Mouse (Mus musculus) liver, adult 2 months (tissue): ENCODE measurements around the gene Slc9a2. TPM values are rescaled to one million over a fixed set of nuclear protein-coding genes. Genes with fewer than 3 reads are reported as not detected.

Source experiments
- DNase-seq: peaks from one replicate; pipeline ENCODE4 v3.0.0-alpha.2; 2011; ENCODE audit warnings: low read depth, low spot score; ENCODE audit errors: extremely low read depth
- H3K27ac ChIP-seq: fragments of 200-500 bp; replicated peaks from 2 replicates; pipeline ENCODE4 v1.5.1; 2012; ENCODE audit warnings: low read depth, mild to moderate bottlenecking, control low read depth, inconsistent platforms, low read length; ENCODE audit not compliant: insufficient read depth
- H3K27me3 ChIP-seq: fragments of 200-500 bp; 2 replicates; pipeline ENCODE4 v1.6.1; 2012; ENCODE audit warnings: mild to moderate bottlenecking, moderate library complexity, low read length, inconsistent platforms; ENCODE audit not compliant: control insufficient read depth, insufficient read depth
- H3K36me3 ChIP-seq: fragments of 200-500 bp; 2 replicates; pipeline ENCODE4 v1.6.1; 2012; ENCODE audit warnings: low read length, inconsistent platforms; ENCODE audit not compliant: control insufficient read depth, insufficient read depth
- H3K4me1 ChIP-seq: fragments of 200-500 bp; 2 replicates; pipeline ENCODE4 v1.6.1; 2011; ENCODE audit warnings: low read length; ENCODE audit not compliant: control insufficient read depth, insufficient read depth
- H3K4me3 ChIP-seq: fragments of 200-500 bp; 2 replicates; pipeline ENCODE4 v1.5.1; 2011; ENCODE audit warnings: low read depth, mild to moderate bottlenecking, control low read depth, low read length, moderate library complexity; ENCODE audit not compliant: insufficient read depth
- H3K79me2 ChIP-seq: fragments of 200-500 bp; 2 replicates; pipeline ENCODE4 v1.6.1; 2012; ENCODE audit warnings: inconsistent platforms, mild to moderate bottlenecking, low read length, moderate library complexity; ENCODE audit not compliant: control insufficient read depth, insufficient read depth
- H3K9ac ChIP-seq: fragments of 200-500 bp; 2 replicates; pipeline ENCODE4 v1.6.1; 2012; ENCODE audit warnings: low read depth, mild to moderate bottlenecking, control low read depth, inconsistent platforms, low read length
- CTCF ChIP-seq: fragments of 200-500 bp; IDR thresholded peaks from 2 replicates; pipeline ENCODE4 v1.5.1; 2011; ENCODE audit warnings: low read depth, low read length, control low read depth
- POLR2A ChIP-seq: fragments of 200-500 bp; IDR thresholded peaks from 2 replicates; pipeline ENCODE4 v1.6.1; 2011; ENCODE audit warnings: low read length, control low read depth; ENCODE audit not compliant: insufficient read depth; ENCODE audit errors: extremely low read depth
- WGBS: fragments of 180-500 bp; shearing (Covaris S2); methylation state at CpG from one replicate; pipeline ENCODE4 v1.1.7; 2018; 5-methylcytosine and 5-hydroxymethylcytosine counted together
- polyA plus RNA-seq: library from polyadenylated mRNA; depleted of rRNA; stranded (reverse); fragments of >200 nt; gene quantifications from 2 replicates; pipeline ENCODE4 v1.2.3, GENCODE M21; 2012
- total RNA-seq: library from RNA; depleted of rRNA; stranded (reverse); fragments of >200 nt; gene quantifications from 2 replicates; pipeline ENCODE4 v1.2.3, GENCODE M21; 2014

The Slc9a2 gene
- total and polyA plus RNA-seq, 2 experiments = 0.10 to 0.18 TPM

DNA sequence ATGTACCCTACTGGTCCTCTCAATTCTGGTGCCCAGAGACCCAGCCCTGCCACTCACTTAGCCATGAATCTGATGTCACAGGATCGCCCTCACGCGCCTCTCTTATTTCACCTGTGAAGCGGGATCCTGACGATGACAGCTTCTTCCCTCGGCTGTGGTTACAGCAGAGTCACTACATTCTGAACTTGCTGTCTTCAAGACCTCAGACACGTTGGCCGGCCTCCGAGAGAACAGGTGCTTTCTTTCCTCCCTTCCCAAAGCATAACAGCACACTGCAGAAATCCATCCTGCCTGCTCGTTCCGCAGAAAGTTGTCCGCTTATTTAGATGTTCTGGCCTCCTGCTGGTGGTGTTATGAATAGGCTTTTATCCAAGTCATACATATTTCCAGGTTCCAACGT, 13.9 kb downstream of the Slc9a2 start:
- Histone ChIP-seq H3K36me3 (no peaks in the 10 kb centered on the region), H3K4me3 (no peak overlapping the region), H3K27me3 (0 out of 2 replicates have a peak, but pooled peaks cover 2% of the 10 kb centered on the region), H3K4me1 (no peaks in the 10 kb centered on the region), H3K79me2 (no peaks in the 10 kb centered on the region), H3K9ac (no peak overlapping the region), H3K27ac (no peak overlapping the region)
- 84% methylated on average over 13 of the region's 13 CpGs for WGBS
- TF ChIP-seq POLR2A = no peak
- TF ChIP-seq CTCF = no peak
- DNase-seq = no peak

DNA sequence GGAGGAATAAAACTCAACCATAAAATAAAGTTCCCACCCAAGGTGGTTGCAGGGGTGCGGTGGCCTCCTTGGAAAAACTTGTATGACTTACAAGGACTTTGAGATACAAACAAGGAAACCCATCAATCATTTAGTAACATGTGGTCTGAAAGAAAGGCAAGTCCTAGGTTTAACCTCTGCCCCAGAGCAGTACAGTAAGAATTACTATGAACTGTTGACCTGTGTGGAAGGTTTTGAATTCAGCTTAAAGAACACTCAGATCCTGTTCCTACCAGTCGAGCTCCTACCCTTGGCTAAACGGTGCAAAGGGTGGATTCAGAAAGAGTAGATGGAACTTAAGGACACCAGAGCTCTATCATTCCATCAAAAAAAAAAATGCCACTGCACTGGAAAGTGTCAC, 16.1 kb downstream of the Slc9a2 start:
- no peak for DNase-seq
- H3K79me2 ChIP-seq = no peaks in the 10 kb centered on the region
- no peaks in the 10 kb centered on the region for H3K27me3 ChIP-seq
- H3K9ac ChIP-seq = no peak overlapping the region
- H3K4me1 ChIP-seq = no peaks in the 10 kb centered on the region
- H3K4me3 ChIP-seq = no peak overlapping the region
- H3K36me3 ChIP-seq = no peaks in the 10 kb centered on the region
- TF ChIP-seq POLR2A = no peak
- TF ChIP-seq CTCF = no peak
- no peak overlapping the region for H3K27ac ChIP-seq
- 84% methylated on average over 3 of the region's 3 CpGs for WGBS

DNA sequence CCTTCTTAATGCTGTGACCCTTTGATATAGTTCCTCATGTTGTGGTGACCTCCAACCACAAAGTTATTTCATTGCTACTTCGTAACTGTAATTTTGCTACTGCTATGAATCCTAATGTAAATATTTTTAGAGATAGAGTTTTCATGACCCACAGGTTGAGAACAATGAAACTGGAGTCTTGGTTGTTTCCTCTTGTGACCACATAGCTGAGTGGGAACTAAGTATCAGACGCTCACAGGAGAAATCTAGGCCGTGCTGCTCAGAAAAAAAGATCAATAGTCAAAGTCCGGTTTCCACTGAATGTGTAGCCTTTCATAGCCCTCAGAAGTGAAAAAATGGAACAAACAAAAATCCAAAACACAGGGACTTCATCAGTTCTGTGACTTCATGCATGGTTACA, 24.7 kb downstream of the Slc9a2 start:
- TF ChIP-seq CTCF (no peak), POLR2A (no peak)
- Histone ChIP-seq H3K27ac (no peak overlapping the region), H3K4me3 (no peak overlapping the region), H3K4me1 (no peaks in the 10 kb centered on the region), H3K9ac (no peak overlapping the region), H3K27me3 (no peaks in the 10 kb centered on the region), H3K36me3 (no peaks in the 10 kb centered on the region), H3K79me2 (no peaks in the 10 kb centered on the region)
- no peak for DNase-seq
- WGBS = 73% methylated on average over 4 of the region's 4 CpGs

DNA sequence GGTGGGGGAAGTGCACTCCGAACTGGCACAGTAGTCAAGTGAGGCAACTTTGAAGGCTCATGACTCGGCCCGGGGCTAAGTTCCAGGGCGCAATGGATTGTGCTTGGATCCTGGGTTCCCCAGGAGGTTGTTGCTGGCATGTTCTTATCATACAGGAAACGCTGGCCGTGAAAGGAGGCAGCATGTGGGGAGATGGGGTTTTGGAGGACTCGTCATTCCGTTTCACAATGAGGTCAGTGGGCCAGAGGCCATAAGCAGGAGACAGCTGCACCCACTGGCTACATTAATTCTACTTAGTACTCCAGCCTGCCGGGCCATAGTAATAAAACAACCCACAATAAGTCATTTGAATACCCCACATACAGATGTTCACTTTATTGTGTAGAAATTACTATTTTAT, 34.6 kb downstream of the Slc9a2 start:
- no peak for DNase-seq
- H3K9ac ChIP-seq = no peak overlapping the region
- no peak overlapping the region for H3K4me3 ChIP-seq
- TF ChIP-seq CTCF = no peak
- no peak for TF ChIP-seq POLR2A
- H3K36me3 ChIP-seq = no peaks in the 10 kb centered on the region
- WGBS = 75% methylated on average over 9 of the region's 9 CpGs
- no peaks in the 10 kb centered on the region for H3K4me1 ChIP-seq
- H3K27ac ChIP-seq = no peak overlapping the region
- no peaks in the 10 kb centered on the region for H3K27me3 ChIP-seq
- H3K79me2 ChIP-seq = no peaks in the 10 kb centered on the region

GRCm38 (mm10) chr1:40726051-40726450, 45.7 kb downstream of the Slc9a2 start:
- no peak for DNase-seq
- Histone ChIP-seq H3K27ac (no peak overlapping the region), H3K36me3 (no peaks in the 10 kb centered on the region), H3K79me2 (no peaks in the 10 kb centered on the region), H3K27me3 (no peaks in the 10 kb centered on the region), H3K4me3 (no peak overlapping the region), H3K9ac (no peak overlapping the region), H3K4me1 (no peaks in the 10 kb centered on the region)
- no peak for TF ChIP-seq CTCF
- no peak for TF ChIP-seq POLR2A
- 87% methylated on average over 10 of the region's 10 CpGs for WGBS

GRCm38 (mm10) chr1:40727404-40727803, 47.0 kb downstream of the Slc9a2 start:
- Histone ChIP-seq H3K27ac (no peak overlapping the region), H3K36me3 (no peaks in the 10 kb centered on the region), H3K4me1 (no peaks in the 10 kb centered on the region), H3K4me3 (no peak overlapping the region), H3K9ac (no peak overlapping the region), H3K27me3 (no peaks in the 10 kb centered on the region), H3K79me2 (no peaks in the 10 kb centered on the region)
- 80% methylated on average over 7 of the region's 7 CpGs for WGBS
- no peak for TF ChIP-seq POLR2A
- no peak for TF ChIP-seq CTCF
- DNase-seq = no peak
